ENCODE assay signal across 8 mouse cellular contexts in the genomic region with DNA sequence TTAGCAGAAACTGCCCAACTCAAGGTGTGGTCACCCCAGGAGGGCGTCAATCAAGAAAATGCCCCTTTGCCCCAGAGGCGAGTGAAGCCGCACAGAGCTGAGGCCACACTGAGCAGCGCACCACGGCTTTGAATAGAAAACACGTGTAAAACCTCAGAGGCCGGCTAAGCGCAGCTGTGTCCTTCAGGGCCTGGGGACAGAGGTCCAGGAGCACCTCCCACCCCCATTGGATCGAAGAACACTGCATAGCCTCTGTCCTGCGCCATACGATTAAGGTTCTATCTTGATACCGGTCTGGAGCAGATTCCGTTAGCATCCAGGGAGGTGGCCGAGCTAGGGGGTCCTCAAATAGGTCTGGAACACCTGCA. TPM values are rescaled to one million over a fixed set of nuclear protein-coding genes. Genes with fewer than 3 reads are reported as not detected.
DNase-seq lines count a peak whose midpoint lies in the region; ATAC-seq and TF ChIP-seq lines count a peak whose summit lies in the region.

No protein-coding gene starts in this region.

- in situ Hi-C loops in ES-E14 (cut with MboI; ENCODE audit: low sequenced_read_pairs in 2 of 2, unreplicated experiment in 2 of 2), result no loop called here

- H3K4me1 ChIP-seq in ES-E14 (ENCODE audit: control insufficient read depth in 2 of 2, insufficient read depth in 2 of 2, low read length in 2 of 2, poor library complexity in 1 of 2), result peaks cover 6 to 11% of the 10 kb centered on the region in 2 experiments; a peak in 2 of 4 replicates
- H3K4me1 ChIP-seq in forebrain, embryonic 13.5 days, result peaks cover 17% of the 10 kb centered on the region
- peaks cover 15% of the 10 kb centered on the region for H3K4me1 ChIP-seq in kidney, embryonic 16.5 days (ENCODE audit: insufficient read depth, low read length)

- peaks cover 89% of the 10 kb centered on the region for H3K27me3 ChIP-seq in forebrain, embryonic 13.5 days
- peaks cover 87% of the 10 kb centered on the region for H3K27me3 ChIP-seq in kidney, embryonic 16.5 days (ENCODE audit: insufficient read depth, low read length)

- no peak overlapping the region for H3K27ac ChIP-seq in ES-E14 (ENCODE audit: insufficient read depth, low read depth, low read length, poor library complexity, severe bottlenecking)
- H3K27ac ChIP-seq in forebrain, embryonic 13.5 days, result no peak overlapping the region
- no peak overlapping the region for H3K27ac ChIP-seq in kidney, embryonic 16.5 days (ENCODE audit: low read length)

- no peak for ATAC-seq in forebrain, embryonic 13.5 days
- ATAC-seq in kidney, embryonic 16.5 days (ENCODE audit: low FRiP score, low TSS enrichment), result 0 out of 2 replicates have a peak, but pooled peaks have one; percentile 2

- no peaks in the 10 kb centered on the region for H3K9me3 ChIP-seq in ES-E14 (ENCODE audit: control insufficient read depth, insufficient read depth, low read depth, low read length)
- no peaks in the 10 kb centered on the region for H3K9me3 ChIP-seq in forebrain, embryonic 13.5 days (replicated peaks)
- H3K9me3 ChIP-seq in kidney, embryonic 16.5 days (ENCODE audit: low read length), result peaks cover 2% of the 10 kb centered on the region; the same call in 1 of the 2 replicates

- peak overlapping the region; percentile 19; the same call in 1 of the 2 replicates for H3K9ac ChIP-seq in ES-E14 (ENCODE audit: insufficient read depth, low read depth, low read length, poor library complexity, severe bottlenecking)
- H3K9ac ChIP-seq in forebrain, embryonic 13.5 days, result no peak overlapping the region
- H3K9ac ChIP-seq in kidney, embryonic 16.5 days (replicated peaks; ENCODE audit: low read length), result no peak overlapping the region; the same call in 1 of the 2 replicates

- H3K36me3 ChIP-seq in ES-E14 (ENCODE audit: control insufficient read depth, insufficient read depth, low read length, poor library complexity, severe bottlenecking), result no peaks in the 10 kb centered on the region
- no peaks in the 10 kb centered on the region for H3K36me3 ChIP-seq in forebrain, embryonic 13.5 days (ENCODE audit: poor library complexity, severe bottlenecking)
- no peaks in the 10 kb centered on the region for H3K36me3 ChIP-seq in kidney, embryonic 16.5 days (ENCODE audit: insufficient read depth, low read length)

- peak overlapping the region; percentile 83 to 93 for H3K4me3 ChIP-seq in ES-E14 (ENCODE audit: insufficient read depth in 1 of 2, low read depth in 1 of 2, low read length in 2 of 2, poor library complexity in 1 of 2, severe bottlenecking in 1 of 2)
- H3K4me3 ChIP-seq in forebrain, embryonic 13.5 days, result peak overlapping the region; percentile 39; the same call in 1 of the 2 replicates
- H3K4me3 ChIP-seq in kidney, embryonic 16.5 days (ENCODE audit: low read length), result peak overlapping the region; percentile 59

- under 1% methylated on average over 14 of the region's 14 CpGs for WGBS in forebrain, embryonic 13.5 days
- WGBS in kidney, embryonic 16.5 days, result 2% methylated on average over 14 of the region's 14 CpGs

- H3K4me2 ChIP-seq in forebrain, embryonic 13.5 days, result peak overlapping the region; percentile 59; the same call in 1 of the 2 replicates
- H3K4me2 ChIP-seq in kidney, embryonic 16.5 days (replicated peaks; ENCODE audit: low read depth, low read length), result peak overlapping the region; percentile 66

- peak; percentile 2 for DNase-seq in cerebellum, postnatal 14 days
- DNase-seq in cerebellum, adult 9-11 months, result no peak
- DNase-seq in ES-E14 (ENCODE audit: low read depth, low spot score), result no peak
- peak; percentile 30 for DNase-seq in mesoderm, embryonic 11.5 days (ENCODE audit: low read depth, low spot score)
- no peak for DNase-seq in left cerebral cortex, adult 9 months (ENCODE audit: low spot score in 2 of 2)
- no peak for DNase-seq in ovary, adult 18-20 months (ENCODE audit: low spot score)

TF ChIP-seq in ES-E14, 5 proteins besides CTCF, POLR2A, EP300 and RAD21:
- TF ChIP-seq ZNF384 (IDR thresholded peaks at IDR 0.05; ENCODE audit: low read depth, low read length) (no peak), MAFK (IDR thresholded peaks at IDR 0.05; ENCODE audit: insufficient read depth, low read depth, low read length) (no peak), ZC3H11A (IDR thresholded peaks at IDR 0.05; ENCODE audit: borderline replicate concordance, low read depth, low read length) (no peak), HCFC1 (IDR thresholded peaks at IDR 0.05; ENCODE audit: borderline replicate concordance, insufficient read depth, low read length) (peak; percentile 19; the same call in 1 of the 2 replicates)
TF ChIP-seq in ES-E14: peak in this region for 1.

RNA-seq across cellular contexts. Expression of a gene that starts 0.7 kb away (rescaled TPM):
- 1.9 and 2.1 TPM in 2 replicates for total RNA-seq in ES-E14 (2012; rRNA removed)
- 3.4 and 5.7 TPM in 2 replicates for polyA plus RNA-seq in forebrain, embryonic 13.5 days (2015; fragmentation: Nextera tagmentation; extraction: Ambion mirVana)
- 16.2 and 17.9 TPM in 2 replicates for polyA plus RNA-seq in kidney, embryonic 16.5 days (2015; fragmentation: Nextera tagmentation; extraction: Ambion mirVana)

RNA-seq across cellular contexts. Expression of a gene that starts 57.7 kb away (rescaled TPM):
- total RNA-seq in ES-E14 (2012; rRNA removed), result 49.9 and 59.4 TPM in 2 replicates
- polyA plus RNA-seq in forebrain, embryonic 13.5 days (2015; fragmentation: Nextera tagmentation; extraction: Ambion mirVana), result 69.1 and 69.6 TPM in 2 replicates
- polyA plus RNA-seq in kidney, embryonic 16.5 days (2015; fragmentation: Nextera tagmentation; extraction: Ambion mirVana), result 57.1 and 61.4 TPM in 2 replicates

Comparison
In these comparisons a context has a peak if more than half of its experiments do, and no peak if none do; other contexts are left out.
1. DNase-seq: peak in cerebellum, postnatal 14 days (2 of 2) and mesoderm, embryonic 11.5 days (single experiment); none in cerebellum, adult 9-11 months (single experiment), ES-E14 (single experiment), left cerebral cortex, adult 9 months (0 of 2) and ovary, adult 18-20 months (single experiment).
2. Peak in every context shown above with its lines, with median percentiles within 50 percentile points of each other: H3K4me3 ChIP-seq.